Mouse (Mus musculus) left cerebral cortex, postnatal 4 days (tissue): Measurements from ENCODE around the gene Prex1. TPM values are rescaled to one million over a fixed set of nuclear protein-coding genes. Genes with fewer than 3 reads are reported as not detected.

Experiments used
- DNase-seq: peaks from one replicate; pipeline ENCODE4 v3.0.0-alpha.2; 2022
- intact Hi-C: fragments of 180-260 bp; cut with DNase I; formaldehyde crosslinking; loops from one replicate; pipeline ENCODE4 v1.15.1; 2025
- total RNA-seq, 2 experiments: library from RNA; stranded (reverse); gene quantifications; 2 replicates each; pipeline ENCODE4 v1.2.3; 2021

Gene Prex1
- total RNA-seq, 2 experiments from 2014 or later, result 56.7 to 56.9 TPM

GRCm38 (mm10) chr2:166572297-166572696, 141.3 kb downstream of the Prex1 start:
- intact Hi-C loops, result no loop called here
- DNase-seq, result no peak

- intact Hi-C loops, result no loop called here
- no peak for DNase-seq
These were observed 144.4 kb downstream of the Prex1 start for GRCm38 (mm10) chr2:166569182-166569581.

GRCm38 (mm10) chr2:166565503-166565902, 148.1 kb downstream of the Prex1 start:
- intact Hi-C loops, result loop anchor here (2.0 kb wide), 1 partner anchor 411 kb away; the partner anchor contains the start of gene Sulf2
- no peak for DNase-seq

GRCm38 (mm10) chr2:166564455-166564854, 149.2 kb downstream of the Prex1 start:
- DNase-seq, result peak; percentile 64
- intact Hi-C loops, result loop anchor here (2.0 to 5.0 kb wide), 2 partner anchors 410 to 477 kb away; partner anchors contain the start of gene Sulf2

- DNase-seq, result peak; percentile 90
- intact Hi-C loops, result loop anchor here (2.0 to 5.0 kb wide), 2 partner anchors 409 to 477 kb away; partner anchors contain the start of gene Sulf2
These were observed 149.7 kb downstream of the Prex1 start for GRCm38 (mm10) chr2:166563890-166564289.

- no peak for DNase-seq
- intact Hi-C loops, result loop anchor here (5.0 kb wide), 1 partner anchor 476 kb away; no protein-coding TSS in a partner anchor
These were observed 150.6 kb downstream of the Prex1 start for GRCm38 (mm10) chr2:166563076-166563475.

- DNase-seq, result no peak
- intact Hi-C loops, result loop anchor here (5.0 kb wide), 1 partner anchor 474 kb away; no protein-coding TSS in a partner anchor
These were observed 151.9 kb downstream of the Prex1 start for GRCm38 (mm10) chr2:166561781-166562180.

- intact Hi-C loops, result loop anchor here (5.0 kb wide), 1 partner anchor 474 kb away; no protein-coding TSS in a partner anchor
- DNase-seq, result no peak
These were observed 152.8 kb downstream of the Prex1 start for GRCm38 (mm10) chr2:166560826-166561225.

- intact Hi-C loops, result no loop called here
- DNase-seq, result no peak
These were observed 154.1 kb downstream of the Prex1 start for GRCm38 (mm10) chr2:166559531-166559930.

GRCm38 (mm10) chr2:166555508-166555907, 158.1 kb downstream of the Prex1 start:
- peak; percentile 53 for DNase-seq
- intact Hi-C loops, result no loop called here

- intact Hi-C loops, result no loop called here
- DNase-seq, result no peak
These were observed 159.5 kb downstream of the Prex1 start for GRCm38 (mm10) chr2:166554169-166554505.

- intact Hi-C loops, result no loop called here
- DNase-seq, result no peak
These were observed 160.0 kb downstream of the Prex1 start for GRCm38 (mm10) chr2:166553502-166554168.

- DNase-seq, result no peak
- intact Hi-C loops, result no loop called here
These were observed 161.0 kb downstream of the Prex1 start for GRCm38 (mm10) chr2:166552657-166553056.

- no peak for DNase-seq
- intact Hi-C loops, result no loop called here
These were observed 161.7 kb downstream of the Prex1 start for GRCm38 (mm10) chr2:166551831-166552498.

- DNase-seq, result peak; percentile 70
- intact Hi-C loops, result loop anchor here (5.0 kb wide), 1 partner anchor 113 kb away; no protein-coding TSS in a partner anchor
These were observed 163.8 kb downstream of the Prex1 start for GRCm38 (mm10) chr2:166549871-166550270.

GRCm38 (mm10) chr2:166549069-166549468, 164.6 kb downstream of the Prex1 start:
- intact Hi-C loops, result loop anchor here (5.0 kb wide), 1 partner anchor 112 kb away; no protein-coding TSS in a partner anchor
- no peak for DNase-seq

GRCm38 (mm10) chr2:166545580-166545979, 168.1 kb downstream of the Prex1 start:
- no peak for DNase-seq
- intact Hi-C loops, result loop anchor here (5.0 kb wide), 1 partner anchor 108 kb away; no protein-coding TSS in a partner anchor

- intact Hi-C loops, result loop anchor here (5.0 kb wide), 1 partner anchor 107 kb away; no protein-coding TSS in a partner anchor
- no peak for DNase-seq
These were observed 168.9 kb downstream of the Prex1 start for GRCm38 (mm10) chr2:166544575-166545251.

GRCm38 (mm10) chr2:166541112-166541928, 172.3 kb downstream of the Prex1 start:
- intact Hi-C loops, result no loop called here
- no peak for DNase-seq

- DNase-seq, result no peak
- intact Hi-C loops, result no loop called here
These were observed 173.4 kb downstream of the Prex1 start for GRCm38 (mm10) chr2:166540216-166540615.
